Mouse (Mus musculus) forebrain, embryonic 13.5 days (tissue): ENCODE results near the gene Gsc2. TPM values are rescaled to one million over a fixed set of nuclear protein-coding genes. Genes with fewer than 3 reads are reported as not detected.

ENCODE experiments used
- ATAC-seq: fragments of 200-750 bp; cut with Nextera tagmentation; 2 replicates; pipeline ENCODE4 v1.8.0; 2017
- H3K27ac ChIP-seq: fragments of 300-500 bp; sonication (generic); 2 replicates; pipeline ENCODE4 v1.5.1; 2015; ENCODE audit warnings: inconsistent platforms, mild to moderate bottlenecking, moderate library complexity
- H3K27me3 ChIP-seq: fragments of 300-500 bp; sonication (generic); 2 replicates; pipeline ENCODE4 v1.6.1; 2015; ENCODE audit warnings: mild to moderate bottlenecking, inconsistent platforms
- H3K36me3 ChIP-seq: fragments of 300-500 bp; sonication (generic); 2 replicates; pipeline ENCODE4 v1.6.1; 2015; ENCODE audit warnings: mild to moderate bottlenecking, inconsistent platforms; ENCODE audit not compliant: poor library complexity, severe bottlenecking
- H3K4me1 ChIP-seq: fragments of 300-500 bp; sonication (generic); 2 replicates; pipeline ENCODE4 v1.6.1; 2015; ENCODE audit warnings: inconsistent platforms
- H3K4me2 ChIP-seq: fragments of 300-500 bp; sonication (generic); 2 replicates; pipeline ENCODE4 v1.6.1; 2015; ENCODE audit warnings: inconsistent platforms, mild to moderate bottlenecking, moderate library complexity
- H3K4me3 ChIP-seq: fragments of 300-500 bp; sonication (generic); 2 replicates; pipeline ENCODE4 v1.5.1; 2015; ENCODE audit warnings: mild to moderate bottlenecking, inconsistent platforms
- H3K9ac ChIP-seq: fragments of 300-500 bp; sonication (generic); 2 replicates; pipeline ENCODE4 v1.6.1; 2015; ENCODE audit warnings: mild to moderate bottlenecking, inconsistent platforms
- H3K9me3 ChIP-seq: fragments of 300-500 bp; sonication (generic); replicated peaks from 2 replicates; pipeline ENCODE4 v1.6.1; 2016; ENCODE audit warnings: inconsistent platforms
- WGBS: fragments of 180-500 bp; shearing (Covaris S2); methylation state at CpG from one replicate; pipeline ENCODE4 v1.1.7; 2015; 5-methylcytosine and 5-hydroxymethylcytosine counted together
- polyA plus RNA-seq: library from polyadenylated mRNA; unstranded; fragments of >200 nt; fragmentation: Nextera tagmentation; extraction: Ambion mirVana; gene quantifications from 2 replicates; pipeline ENCODE4 v1.2.1, GENCODE M21; 2015

Gene Gsc2
- polyA plus RNA-seq, 1 experiment from 2014 or later, result 0.32 TPM

GRCm38 (mm10) chr16:17879571-17879970 lies 35.3 kb downstream of the Gsc2 start:
- ATAC-seq, result no peak
- Histone ChIP-seq H3K27me3 (no peaks in the 10 kb centered on the region), H3K36me3 (peaks cover 43% of the 10 kb centered on the region), H3K9me3 (no peaks in the 10 kb centered on the region), H3K9ac (no peak overlapping the region), H3K27ac (no peak overlapping the region), H3K4me2 (no peak overlapping the region), H3K4me3 (no peak overlapping the region), H3K4me1 (peaks cover 3% of the 10 kb centered on the region; the same call in 1 of the 2 replicates)
- WGBS, result 97% methylated on average over 4 of the region's 4 CpGs

GRCm38 (mm10) chr16:17876096-17876495 lies 38.8 kb downstream of the Gsc2 start:
- WGBS, result 93% methylated on average over 1 of the region's 1 CpGs
- H3K4me3 ChIP-seq, result no peak overlapping the region
- H3K27me3 ChIP-seq, result no peaks in the 10 kb centered on the region
- H3K9ac ChIP-seq, result no peak overlapping the region
- no peak overlapping the region for H3K4me2 ChIP-seq
- H3K27ac ChIP-seq, result no peak overlapping the region
- peaks cover 41% of the 10 kb centered on the region for H3K36me3 ChIP-seq
- no peaks in the 10 kb centered on the region for H3K9me3 ChIP-seq
- H3K4me1 ChIP-seq, result no peaks in the 10 kb centered on the region
- no peak for ATAC-seq

- H3K27ac ChIP-seq, result no peak overlapping the region
- WGBS, result 90% methylated on average over 4 of the region's 4 CpGs
- no peak overlapping the region for H3K4me2 ChIP-seq
- peaks cover 48% of the 10 kb centered on the region for H3K36me3 ChIP-seq
- H3K9ac ChIP-seq, result no peak overlapping the region
- H3K4me1 ChIP-seq, result no peaks in the 10 kb centered on the region
- ATAC-seq, result no peak
- no peak overlapping the region for H3K4me3 ChIP-seq
- no peaks in the 10 kb centered on the region for H3K9me3 ChIP-seq
- H3K27me3 ChIP-seq, result no peaks in the 10 kb centered on the region
These were observed 39.7 kb downstream of the Gsc2 start for GRCm38 (mm10) chr16:17875174-17875573.

GRCm38 (mm10) chr16:17872995-17873394 lies 41.9 kb downstream of the Gsc2 start:
- H3K9ac ChIP-seq, result no peak overlapping the region
- H3K4me3 ChIP-seq, result no peak overlapping the region
- WGBS, result 78% methylated on average over 4 of the region's 4 CpGs
- H3K27ac ChIP-seq, result no peak overlapping the region
- ATAC-seq, result no peak
- H3K9me3 ChIP-seq, result no peaks in the 10 kb centered on the region
- no peaks in the 10 kb centered on the region for H3K4me1 ChIP-seq
- H3K36me3 ChIP-seq, result peaks cover 54% of the 10 kb centered on the region
- H3K4me2 ChIP-seq, result no peak overlapping the region
- H3K27me3 ChIP-seq, result no peaks in the 10 kb centered on the region

- Histone ChIP-seq H3K9ac (no peak overlapping the region), H3K4me2 (no peak overlapping the region), H3K4me3 (no peak overlapping the region), H3K27me3 (no peaks in the 10 kb centered on the region), H3K9me3 (no peaks in the 10 kb centered on the region), H3K36me3 (peaks cover 52% of the 10 kb centered on the region), H3K27ac (no peak overlapping the region), H3K4me1 (no peaks in the 10 kb centered on the region)
- 88% methylated on average over 5 of the region's 5 CpGs for WGBS
- no peak for ATAC-seq
These were observed 43.6 kb downstream of the Gsc2 start for GRCm38 (mm10) chr16:17871248-17871647.

- H3K4me1 ChIP-seq, result no peaks in the 10 kb centered on the region
- 71% methylated on average over 6 of the region's 6 CpGs for WGBS
- no peak for ATAC-seq
These were observed 49.1 kb downstream of the Gsc2 start for GRCm38 (mm10) chr16:17865770-17866169.

GRCm38 (mm10) chr16:17865293-17865692 lies 49.6 kb downstream of the Gsc2 start:
- peaks cover 64% of the 10 kb centered on the region for H3K36me3 ChIP-seq
- H3K4me3 ChIP-seq, result no peak overlapping the region
- no peak overlapping the region for H3K4me2 ChIP-seq

More at GRCm38 (mm10) chr16:17865770-17866169, 49.1 kb downstream of the Gsc2 start:
- Histone ChIP-seq H3K9me3 (no peaks in the 10 kb centered on the region), H3K4me2 (no peak overlapping the region), H3K27me3 (no peaks in the 10 kb centered on the region), H3K36me3 (peaks cover 62% of the 10 kb centered on the region), H3K9ac (no peak overlapping the region), H3K27ac (no peak overlapping the region), H3K4me3 (no peak overlapping the region)

More at GRCm38 (mm10) chr16:17865293-17865692, 49.6 kb downstream of the Gsc2 start:
- Histone ChIP-seq H3K9me3 (no peaks in the 10 kb centered on the region), H3K27ac (no peak overlapping the region), H3K9ac (no peak overlapping the region), H3K4me1 (no peaks in the 10 kb centered on the region), H3K27me3 (no peaks in the 10 kb centered on the region)
- no peak for ATAC-seq
- 89% methylated on average over 2 of the region's 2 CpGs for WGBS

Other genes with a start within 250 kb of the Gsc2 start
- 42.0 and 45.2 TPM in 2 replicates for gene Med15, start 182.2 kb downstream of the Gsc2 start, polyA plus RNA-seq
- 53.4 and 55.6 TPM in 2 replicates for gene Klhl22, start 155.4 kb downstream of the Gsc2 start, polyA plus RNA-seq
- gene Scarf2, start 117.8 kb downstream of the Gsc2 start, polyA plus RNA-seq, result 0.76 and 1.1 TPM in 2 replicates
- 0.27 and 0.55 TPM in 2 replicates for gene B830017H08Rik, start 81.9 kb downstream of the Gsc2 start, polyA plus RNA-seq
- gene Car15, start 76.7 kb downstream of the Gsc2 start, polyA plus RNA-seq, result 4.5 and 6.1 TPM in 2 replicates
- 0.35 and 0.49 TPM in 2 replicates for gene Gm20518, start 23.4 kb downstream of the Gsc2 start, polyA plus RNA-seq
- 0.05 TPM in 2 replicates for gene Tssk1, start 20.8 kb downstream of the Gsc2 start, polyA plus RNA-seq
- gene Dgcr2, start 16.5 kb downstream of the Gsc2 start, polyA plus RNA-seq, result 85.6 and 101 TPM in 2 replicates
- gene Tssk2, start 16.4 kb downstream of the Gsc2 start, polyA plus RNA-seq, result not detected in 2 replicates
- 48.9 and 54.6 TPM in 2 replicates for gene Ess2, start 3.7 kb downstream of the Gsc2 start, polyA plus RNA-seq
- gene Slc25a1, start 13.2 kb upstream of the Gsc2 start, polyA plus RNA-seq, result 104 and 118 TPM in 2 replicates
- not detected in 2 replicates for gene Vpreb2, start 65.4 kb upstream of the Gsc2 start, polyA plus RNA-seq
- 164 and 168 TPM in 2 replicates for gene Dgcr6, start 137.8 kb upstream of the Gsc2 start, polyA plus RNA-seq
- 3.7 and 6.3 TPM in 2 replicates for gene Prodh, start 175.1 kb upstream of the Gsc2 start, polyA plus RNA-seq
- gene Rtn4r, start 212.6 kb upstream of the Gsc2 start, polyA plus RNA-seq, result 7.3 and 7.8 TPM in 2 replicates